ENCODE assay signal across 15 mouse cellular contexts in genomic region chr4:32158451-32158850, GRCm38 (mm10).
"Had no signal": no experiment of that assay in that cellular context is flagged by ENCODE, and none has a peak within 500 bp of the region (broad histone marks: within the 10 kb centered on the region; RNA-seq: fewer than 3 reads in every experiment).

No protein-coding gene starts in this region.

- DNase-seq: kidney, adult 2 months; kidney, postnatal 10 days; kidney, postnatal 36 days; layer of hippocampus, postnatal 36 days; liver, embryonic 13.5 days; lung, adult 2 months; lung, postnatal 36 days; midbrain, embryonic 14.5 days; retina, postnatal 1 day; right cerebral cortex, postnatal 14 days; right cerebral cortex, postnatal 4 days; thymus, adult 18-20 months; thymus, postnatal 36 days had no signal

- ATAC-seq: intestine, postnatal 0 days; lung, postnatal 0 days had no signal
